Mouse (Mus musculus) stomach, postnatal 0 days (tissue): ENCODE results near the gene Olfr1160.

ENCODE experiments used
- CTCF ChIP-seq: IDR thresholded peaks from 2 replicates; pipeline ENCODE4 v1.5.1; 2016; ENCODE audit warnings: antibody characterized with exemption, low read depth, mild to moderate bottlenecking, moderate library complexity
- EP300 ChIP-seq: optimal IDR thresholded peaks from 2 replicates; pipeline ENCODE3; 2016; ENCODE audit warnings: antibody characterized with exemption

DNA sequence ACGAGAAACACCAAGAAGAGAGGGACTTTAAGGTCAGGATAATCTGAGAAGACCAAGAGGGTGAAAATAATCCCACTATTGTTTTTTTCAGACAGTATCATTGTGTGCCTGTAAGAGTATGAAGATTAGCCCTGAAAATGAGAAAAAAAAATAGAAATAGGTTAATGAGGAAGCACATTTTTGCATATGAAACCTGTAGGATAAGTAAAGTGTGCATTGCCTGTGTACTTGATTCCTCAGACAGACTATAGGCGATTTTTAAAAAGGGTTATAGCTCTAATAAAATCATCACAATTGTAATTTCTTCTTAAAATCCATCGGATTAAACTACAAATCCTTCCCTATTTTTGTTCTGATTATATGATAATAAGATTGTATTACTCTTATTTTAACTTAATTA is 33.5 kb downstream of the Olfr1160 start, which contains the start of gene Olfr74:
- no peak for TF ChIP-seq CTCF
- no peak for TF ChIP-seq EP300
